Mouse (Mus musculus): Measurements from ENCODE around the gene Rgs19. TPM values are rescaled to one million over a fixed set of nuclear protein-coding genes. Genes with fewer than 3 reads are reported as not detected.
A peak's percentile ranks its signal among the peaks of the same experiment; 100 is the strongest.

Rgs19 gene
- polyA plus RNA-seq, 1 experiment from 2014 or later = 57.7 TPM

- peaks cover 14% of the 10 kb centered on the region for H3K4me1 ChIP-seq (ENCODE audit: control insufficient read depth, insufficient read depth, low read length)
- WGBS (ENCODE audit: insufficient replicate concordance) = 22% methylated on average over 7 of the region's 7 CpGs
- ATAC-seq (replicated peaks; ENCODE audit: insufficient number of reproducible peaks, low FRiP score, low TSS enrichment) = no peak
- H3K36me3 ChIP-seq (ENCODE audit: control insufficient read depth, insufficient read depth, low read length) = no peaks in the 10 kb centered on the region
- H3K9ac ChIP-seq (ENCODE audit: low read depth, low read length) = no peak overlapping the region
- H3K27me3 ChIP-seq (ENCODE audit: control insufficient read depth, insufficient read depth, low read length) = peaks cover 64% of the 10 kb centered on the region
- peak overlapping the region; percentile 83 for H3K4me2 ChIP-seq
- H3K27ac ChIP-seq (ENCODE audit: low read depth, low read length) = no peak overlapping the region
- H3K4me3 ChIP-seq (ENCODE audit: low read depth, low read length) = peak overlapping the region; percentile 56; the same call in 1 of the 2 replicates
- H3K9me3 ChIP-seq (replicated peaks; ENCODE audit: control insufficient read depth, low read length) = no peaks in the 10 kb centered on the region
These were observed 21.8 kb downstream of the Rgs19 start for GRCm38 (mm10) chr2:181671984-181672383.

DNA sequence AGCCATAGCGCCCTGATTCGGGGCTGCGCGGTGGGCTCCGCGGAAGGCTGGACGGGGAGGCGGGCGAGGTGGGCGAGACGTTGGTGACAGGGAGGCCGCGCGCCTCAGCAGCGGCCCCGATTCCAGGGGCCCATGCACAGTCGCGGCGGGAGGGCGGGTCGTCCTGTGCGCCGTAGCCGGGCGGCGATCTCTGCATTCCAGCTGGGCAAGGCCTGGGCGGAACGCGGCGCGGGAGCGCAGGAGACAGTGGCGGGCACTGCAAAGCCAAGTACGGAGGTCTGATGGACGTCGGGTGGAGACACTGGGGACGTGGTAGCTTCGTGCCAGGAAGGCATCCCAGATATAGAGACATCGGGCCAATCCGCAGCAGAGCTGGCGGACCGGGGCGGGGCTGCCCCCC, 22.5 kb downstream of the Rgs19 start, which contains the start of gene Sox18:
Gene Sox18 (minus strand): TSS at position 315 of the 400 bp plus-strand sequence.
- Histone ChIP-seq H3K27me3 (ENCODE audit: control insufficient read depth, insufficient read depth, low read length) (peaks cover 64% of the 10 kb centered on the region), H3K9ac (ENCODE audit: low read depth, low read length) (peak within 1 kb of the TSS; percentile 65), H3K9me3 (replicated peaks; ENCODE audit: control insufficient read depth, low read length) (no peaks in the 10 kb centered on the region), H3K4me1 (ENCODE audit: control insufficient read depth, insufficient read depth, low read length) (peaks cover 14% of the 10 kb centered on the region), H3K36me3 (ENCODE audit: control insufficient read depth, insufficient read depth, low read length) (no peaks in the 10 kb centered on the region), H3K4me2 (peak within 1 kb of the TSS; percentile 83), H3K4me3 (ENCODE audit: low read depth, low read length) (peak within 1 kb of the TSS; percentile 56), H3K27ac (ENCODE audit: low read depth, low read length) (no peak within 1 kb of the TSS)
- ATAC-seq (replicated peaks; ENCODE audit: insufficient number of reproducible peaks, low FRiP score, low TSS enrichment) = peak; percentile 48; the same call in 1 of the 2 replicates
- 0% methylated on average over 43 of the region's 43 CpGs for WGBS (ENCODE audit: insufficient replicate concordance)

GRCm38 (mm10) chr2:181670913-181671311, 22.9 kb downstream of the Rgs19 start:
- H3K27ac ChIP-seq (ENCODE audit: low read depth, low read length) = no peak overlapping the region
- H3K4me2 ChIP-seq = peak overlapping the region; percentile 83
- WGBS (ENCODE audit: insufficient replicate concordance) = under 1% methylated on average over 41 of the region's 41 CpGs
- H3K9me3 ChIP-seq (replicated peaks; ENCODE audit: control insufficient read depth, low read length) = no peaks in the 10 kb centered on the region
- H3K9ac ChIP-seq (ENCODE audit: low read depth, low read length) = peak overlapping the region; percentile 65
- H3K4me3 ChIP-seq (ENCODE audit: low read depth, low read length) = peak overlapping the region; percentile 56
- peaks cover 64% of the 10 kb centered on the region for H3K27me3 ChIP-seq (ENCODE audit: control insufficient read depth, insufficient read depth, low read length)
- no peak for ATAC-seq (replicated peaks; ENCODE audit: insufficient number of reproducible peaks, low FRiP score, low TSS enrichment)
- no peaks in the 10 kb centered on the region for H3K36me3 ChIP-seq (ENCODE audit: control insufficient read depth, insufficient read depth, low read length)
- peaks cover 14% of the 10 kb centered on the region for H3K4me1 ChIP-seq (ENCODE audit: control insufficient read depth, insufficient read depth, low read length)

- Histone ChIP-seq H3K9ac (ENCODE audit: low read depth, low read length) (peak overlapping the region; percentile 65), H3K36me3 (ENCODE audit: control insufficient read depth, insufficient read depth, low read length) (no peaks in the 10 kb centered on the region), H3K4me2 (peak overlapping the region; percentile 83), H3K4me1 (ENCODE audit: control insufficient read depth, insufficient read depth, low read length) (peaks cover 10% of the 10 kb centered on the region), H3K9me3 (replicated peaks; ENCODE audit: control insufficient read depth, low read length) (no peaks in the 10 kb centered on the region), H3K27ac (ENCODE audit: low read depth, low read length) (no peak overlapping the region), H3K27me3 (ENCODE audit: control insufficient read depth, insufficient read depth, low read length) (peaks cover 64% of the 10 kb centered on the region), H3K4me3 (ENCODE audit: low read depth, low read length) (peak overlapping the region; percentile 56)
- no peak for ATAC-seq (replicated peaks; ENCODE audit: insufficient number of reproducible peaks, low FRiP score, low TSS enrichment)
- WGBS (ENCODE audit: insufficient replicate concordance) = 4% methylated on average over 54 of the region's 56 CpGs
These were observed 23.4 kb downstream of the Rgs19 start for GRCm38 (mm10) chr2:181670285-181670912.

DNA sequence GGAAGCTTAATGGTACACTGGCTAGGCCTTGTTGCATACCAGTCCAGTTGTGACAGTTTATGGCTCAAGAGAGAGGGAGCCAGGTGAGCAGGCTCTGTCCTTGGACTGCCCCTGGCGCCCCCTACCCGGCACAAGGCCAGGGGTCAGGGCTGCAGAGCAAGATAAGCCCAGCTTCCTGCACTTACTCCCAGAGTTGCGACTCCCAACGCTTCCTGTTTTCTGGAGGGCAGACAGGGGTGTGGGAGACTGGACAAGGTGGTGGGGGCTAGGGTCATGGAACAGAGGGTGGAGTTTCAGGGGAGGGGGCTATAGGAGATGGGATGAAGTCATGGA, 30.5 kb downstream of the Rgs19 start:
- H3K27me3 ChIP-seq (ENCODE audit: control insufficient read depth, insufficient read depth, low read length) = peaks cover 3% of the 10 kb centered on the region
- H3K36me3 ChIP-seq (ENCODE audit: control insufficient read depth, insufficient read depth, low read length) = no peaks in the 10 kb centered on the region
- H3K27ac ChIP-seq (ENCODE audit: low read depth, low read length) = peak overlapping the region; percentile 62; the same call in 1 of the 2 replicates
- peak; percentile 40; the same call in 1 of the 2 replicates for ATAC-seq (replicated peaks; ENCODE audit: insufficient number of reproducible peaks, low FRiP score, low TSS enrichment)
- 7% methylated on average over 4 of the region's 4 CpGs for WGBS (ENCODE audit: insufficient replicate concordance)
- H3K9ac ChIP-seq (ENCODE audit: low read depth, low read length) = no peak overlapping the region
- no peaks in the 10 kb centered on the region for H3K9me3 ChIP-seq (replicated peaks; ENCODE audit: control insufficient read depth, low read length)
- peaks cover 9% of the 10 kb centered on the region; the same call in 1 of the 2 replicates for H3K4me1 ChIP-seq (ENCODE audit: control insufficient read depth, insufficient read depth, low read length)
- no peak overlapping the region for H3K4me2 ChIP-seq
- H3K4me3 ChIP-seq (ENCODE audit: low read depth, low read length) = no peak overlapping the region

DNA sequence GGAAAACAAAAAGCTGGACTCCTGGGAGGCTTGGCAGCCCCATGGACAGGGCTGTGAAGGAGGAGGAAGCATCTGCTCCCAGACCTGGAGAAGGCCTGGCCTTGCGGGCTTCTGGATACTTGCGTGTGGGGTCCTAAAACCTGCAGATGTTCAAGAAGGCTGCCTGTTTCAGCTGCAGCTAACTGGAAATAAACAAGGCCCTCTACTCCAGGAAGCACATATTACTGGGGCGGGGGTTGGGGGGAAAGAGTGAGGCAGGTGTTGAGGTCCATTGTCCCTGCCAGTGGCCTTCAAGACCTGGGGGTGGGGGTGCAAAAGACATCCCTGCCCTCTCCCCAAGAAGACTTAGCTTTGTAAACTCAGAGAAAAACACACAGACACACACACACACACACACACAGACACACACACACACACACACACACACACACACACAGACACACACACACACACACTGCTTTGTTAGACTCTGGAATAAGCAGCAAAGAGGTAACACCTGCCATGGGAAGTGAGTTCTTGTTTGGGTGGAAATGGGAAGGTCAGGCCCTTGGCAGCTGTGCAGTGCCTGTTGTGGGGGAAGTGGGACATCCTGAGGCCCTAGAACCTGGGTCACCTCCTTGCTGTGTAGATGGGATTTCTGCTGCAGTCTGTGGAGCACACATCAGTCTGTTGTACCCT, 31.0 kb downstream of the Rgs19 start:
- no peaks in the 10 kb centered on the region for H3K27me3 ChIP-seq (ENCODE audit: control insufficient read depth, insufficient read depth, low read length)
- WGBS (ENCODE audit: insufficient replicate concordance) = 70% methylated on average over 3 of the region's 3 CpGs
- ATAC-seq (replicated peaks; ENCODE audit: insufficient number of reproducible peaks, low FRiP score, low TSS enrichment) = 0 out of 2 replicates have a peak, but pooled peaks have one; percentile 2
- peaks cover 9% of the 10 kb centered on the region; the same call in 1 of the 2 replicates for H3K4me1 ChIP-seq (ENCODE audit: control insufficient read depth, insufficient read depth, low read length)
- no peak overlapping the region for H3K4me3 ChIP-seq (ENCODE audit: low read depth, low read length)
- no peak overlapping the region for H3K9ac ChIP-seq (ENCODE audit: low read depth, low read length)
- H3K9me3 ChIP-seq (replicated peaks; ENCODE audit: control insufficient read depth, low read length) = no peaks in the 10 kb centered on the region
- H3K4me2 ChIP-seq = no peak overlapping the region
- H3K36me3 ChIP-seq (ENCODE audit: control insufficient read depth, insufficient read depth, low read length) = no peaks in the 10 kb centered on the region
- peak overlapping the region; percentile 73 for H3K27ac ChIP-seq (ENCODE audit: low read depth, low read length)

DNA sequence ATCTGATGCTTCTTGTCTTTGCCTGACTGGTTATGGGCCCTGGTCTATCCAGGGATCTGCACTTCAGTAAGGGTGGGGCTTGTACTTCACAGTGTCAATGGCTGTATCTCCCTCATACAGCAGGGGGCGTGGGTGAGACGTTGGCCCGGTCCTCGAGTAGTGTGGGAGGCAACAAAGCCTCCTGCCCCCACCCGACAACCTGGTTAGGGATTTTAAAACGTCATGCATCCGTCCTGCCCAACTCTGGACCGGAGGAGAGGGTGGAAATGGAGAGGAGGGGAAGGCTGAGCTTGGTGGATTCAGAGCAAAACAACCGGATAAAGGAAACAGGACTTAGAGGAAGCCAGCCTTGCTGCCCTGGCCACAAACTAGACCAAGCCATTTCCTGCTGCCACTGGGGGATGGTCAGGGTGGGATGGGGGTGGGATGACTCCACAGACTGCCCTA, 34.1 kb downstream of the Rgs19 start:
- H3K27ac ChIP-seq (ENCODE audit: low read depth, low read length) = peak overlapping the region; percentile 19; the same call in 1 of the 2 replicates
- H3K27me3 ChIP-seq (ENCODE audit: control insufficient read depth, insufficient read depth, low read length) = no peaks in the 10 kb centered on the region
- peaks cover 17% of the 10 kb centered on the region for H3K36me3 ChIP-seq (ENCODE audit: control insufficient read depth, insufficient read depth, low read length)
- WGBS (ENCODE audit: insufficient replicate concordance) = 10% methylated on average over 9 of the region's 9 CpGs
- peaks cover 9% of the 10 kb centered on the region; the same call in 1 of the 2 replicates for H3K4me1 ChIP-seq (ENCODE audit: control insufficient read depth, insufficient read depth, low read length)
- H3K9ac ChIP-seq (ENCODE audit: low read depth, low read length) = no peak overlapping the region; the same call in none of the 2 replicates
- 0 out of 2 replicates have a peak overlapping the region, but pooled peaks have one; percentile 12 for H3K4me2 ChIP-seq
- no peak overlapping the region for H3K4me3 ChIP-seq (ENCODE audit: low read depth, low read length)
- H3K9me3 ChIP-seq (replicated peaks; ENCODE audit: control insufficient read depth, low read length) = no peaks in the 10 kb centered on the region
- peak; percentile 74 for ATAC-seq (replicated peaks; ENCODE audit: insufficient number of reproducible peaks, low FRiP score, low TSS enrichment)

DNA sequence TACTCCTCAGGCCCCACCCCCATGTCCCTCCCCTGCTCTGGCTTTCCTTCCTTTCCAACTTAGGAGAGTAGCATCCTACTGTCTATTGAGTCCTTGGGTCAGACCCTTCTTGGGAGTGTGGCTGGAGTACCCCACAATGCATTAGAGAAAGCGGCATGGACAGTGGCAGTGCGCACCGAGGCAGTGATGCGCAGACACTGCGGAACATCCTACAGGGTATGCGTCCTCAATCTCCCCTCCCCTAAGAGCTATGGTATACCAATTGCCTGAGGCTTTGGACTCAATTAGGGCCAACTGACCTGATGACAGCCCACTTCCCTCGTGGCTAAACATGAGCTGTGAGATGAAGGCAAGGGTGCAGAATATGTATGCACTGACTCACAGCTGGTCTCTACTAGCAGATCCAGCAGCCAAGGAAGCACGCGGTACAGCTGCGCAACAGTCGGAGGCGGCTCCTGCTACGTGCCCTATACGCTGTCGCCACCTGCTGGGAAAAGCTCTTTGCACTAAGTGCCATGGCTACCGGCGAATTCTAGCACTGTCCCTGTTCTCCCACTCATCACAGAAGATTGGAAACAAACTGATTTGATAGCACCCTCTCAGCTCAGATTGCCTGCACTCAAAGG, 34.7 kb downstream of the Rgs19 start:
- H3K4me3 ChIP-seq (ENCODE audit: low read depth, low read length) = no peak overlapping the region
- peaks cover 9% of the 10 kb centered on the region; the same call in 1 of the 2 replicates for H3K4me1 ChIP-seq (ENCODE audit: control insufficient read depth, insufficient read depth, low read length)
- peak; percentile 3; the same call in 1 of the 2 replicates for ATAC-seq (replicated peaks; ENCODE audit: insufficient number of reproducible peaks, low FRiP score, low TSS enrichment)
- H3K9ac ChIP-seq (ENCODE audit: low read depth, low read length) = peak overlapping the region; percentile 12; the same call in 1 of the 2 replicates
- no peaks in the 10 kb centered on the region for H3K27me3 ChIP-seq (ENCODE audit: control insufficient read depth, insufficient read depth, low read length)
- no peak overlapping the region for H3K4me2 ChIP-seq
- no peaks in the 10 kb centered on the region for H3K9me3 ChIP-seq (replicated peaks; ENCODE audit: control insufficient read depth, low read length)
- H3K27ac ChIP-seq (ENCODE audit: low read depth, low read length) = peak overlapping the region; percentile 19; the same call in 1 of the 2 replicates
- 32% methylated on average over 17 of the region's 17 CpGs for WGBS (ENCODE audit: insufficient replicate concordance)
- peaks cover 20% of the 10 kb centered on the region for H3K36me3 ChIP-seq (ENCODE audit: control insufficient read depth, insufficient read depth, low read length)
